Mouse (Mus musculus) liver, embryonic 14 days (tissue): ENCODE data around the gene Glt6d1. TPM values are rescaled to one million over a fixed set of nuclear protein-coding genes. Genes with fewer than 3 reads are reported as not detected.

ENCODE experiments used
- polyA plus RNA-seq: library from polyadenylated mRNA; depleted of rRNA; stranded (reverse); fragments of >200 nt; gene quantifications from 2 replicates; pipeline ENCODE4 v1.2.3, GENCODE M21; 2012; rRNA removed

The Glt6d1 gene
- not detected in 2 replicates for polyA plus RNA-seq

DNA sequence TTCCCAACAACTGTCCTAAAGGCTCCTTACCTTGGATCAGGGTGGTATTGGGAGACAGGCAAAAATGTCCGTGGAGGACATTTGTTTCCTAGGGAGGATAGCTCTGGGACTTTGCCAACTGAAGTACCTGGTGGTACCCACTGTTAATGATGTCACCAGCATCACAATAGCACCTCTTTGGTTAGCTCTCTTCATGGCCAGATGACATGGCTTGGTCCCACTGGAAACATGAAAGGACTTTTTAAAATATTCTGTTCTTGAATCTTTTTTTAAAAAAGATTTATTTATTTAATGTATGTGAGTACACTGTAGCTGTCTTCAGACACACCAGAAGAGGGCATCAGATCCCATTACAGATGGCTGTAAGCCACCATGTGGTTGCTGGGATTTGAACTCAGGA lies at the start of gene Glt6d1:
Gene Glt6d1 (minus strand): TSS at position 101 of the 400 bp plus-strand sequence.

DNA sequence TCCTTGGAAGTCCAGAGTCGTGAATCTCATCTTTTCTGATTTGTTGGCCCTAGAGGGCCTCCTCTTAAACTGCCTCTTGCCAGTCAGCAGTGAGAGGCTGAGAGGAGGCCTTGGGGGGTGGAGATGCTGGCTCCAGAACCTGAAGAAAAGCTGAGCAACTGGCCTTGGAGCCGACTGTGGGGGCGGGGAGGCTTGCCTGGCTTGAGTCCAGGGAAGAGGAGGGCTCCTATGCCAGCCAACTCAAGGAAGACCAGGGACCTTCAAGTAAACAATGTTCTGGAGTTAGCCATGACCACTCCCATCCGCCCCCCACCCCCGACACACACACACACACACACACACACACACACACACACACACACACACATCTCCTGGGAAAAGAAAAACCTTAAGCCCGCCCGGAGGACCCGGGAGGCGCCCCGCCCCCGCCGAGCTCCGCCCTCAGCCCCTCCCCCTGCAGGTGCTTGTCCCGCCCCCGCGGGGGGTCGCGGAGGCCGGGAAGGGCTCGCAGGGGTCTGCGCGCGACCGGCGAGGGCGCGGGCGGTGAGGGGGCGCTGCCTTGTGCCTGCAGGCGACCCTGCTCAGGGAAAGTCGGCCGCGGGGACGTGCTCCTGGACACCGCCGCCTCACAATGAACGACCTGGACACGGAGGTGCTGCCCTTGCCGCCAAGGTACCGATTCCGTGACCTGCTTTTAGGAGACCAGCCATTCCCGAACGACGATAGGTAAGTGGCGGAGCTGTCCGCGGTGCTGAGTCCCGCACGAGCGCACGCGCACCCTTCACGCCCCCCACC lies 47.9 kb upstream of the Glt6d1 start, which contains the start of gene Kcnt1:
Gene Kcnt1 (plus strand): TSS at position 398 of the 795 bp plus-strand sequence.

DNA sequence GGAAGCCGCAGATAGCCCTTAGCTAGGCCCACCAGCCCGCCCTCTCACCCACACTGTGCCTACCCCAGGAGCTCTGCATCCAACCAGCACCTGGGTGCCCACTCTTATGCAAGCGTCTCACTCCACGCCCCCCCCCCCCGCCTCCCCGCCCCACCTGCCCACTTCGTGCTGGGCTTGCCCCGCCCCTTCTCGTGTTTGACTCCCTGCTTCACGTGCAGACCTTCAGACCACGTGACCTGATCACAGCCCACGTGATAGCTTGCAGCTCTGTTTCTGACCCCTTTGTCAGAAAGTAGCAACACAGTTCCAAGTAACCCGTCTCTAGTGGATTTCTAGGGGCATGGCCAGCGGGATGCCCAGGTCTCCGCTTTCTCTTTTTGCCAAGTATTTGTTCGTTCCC lies 31.6 kb upstream of the Glt6d1 start, which contains the start of gene Sohlh1:
Gene Sohlh1 (minus strand): TSS at position 23 of the 400 bp plus-strand sequence.

DNA sequence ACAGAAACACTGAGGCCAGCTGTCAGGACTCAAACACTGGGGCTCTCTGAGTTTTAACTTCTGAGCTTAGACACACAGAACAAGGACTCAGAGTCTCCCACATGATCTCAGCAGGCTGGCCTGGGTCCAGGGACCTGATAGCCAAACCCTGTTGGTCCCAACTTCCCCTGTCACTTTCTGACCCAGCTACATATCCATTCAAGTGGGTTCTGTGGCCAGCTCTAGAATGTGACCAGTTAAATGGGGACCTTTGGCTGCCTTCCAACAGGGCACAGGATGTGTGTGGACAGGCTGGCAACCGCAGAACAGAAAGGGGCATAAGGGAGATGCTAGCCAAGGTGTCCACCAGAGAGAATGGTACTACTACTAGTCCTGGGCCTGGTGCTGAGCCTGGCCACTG lies 7.2 kb upstream of the Glt6d1 start, which contains the start of gene Lcn9:
Gene Lcn9 (plus strand): TSS at position 348 of the 400 bp plus-strand sequence.

DNA sequence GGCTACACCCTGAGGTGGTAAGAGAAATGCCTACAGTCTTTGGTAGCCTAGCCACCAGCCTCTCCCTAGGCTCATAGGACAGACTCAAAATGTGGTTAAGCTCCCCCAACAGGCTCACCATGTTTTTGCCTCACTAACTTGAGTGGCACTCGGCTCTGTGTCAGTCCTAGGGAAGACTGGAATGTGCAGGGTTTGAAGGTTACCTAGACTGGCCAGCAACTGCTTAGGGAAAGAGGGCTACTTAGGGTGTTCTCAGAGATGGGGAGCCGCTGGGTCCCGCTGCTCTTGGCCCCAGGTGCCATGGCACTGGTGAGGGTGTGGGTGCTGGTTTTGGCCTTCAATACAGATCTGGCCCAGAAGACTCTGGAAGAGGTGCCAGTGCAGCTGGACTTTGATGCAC lies 33.7 kb downstream of the Glt6d1 start, which contains the start of gene Gm13539:
Gene Gm13539 (plus strand): TSS at position 301 of the 400 bp plus-strand sequence.

DNA sequence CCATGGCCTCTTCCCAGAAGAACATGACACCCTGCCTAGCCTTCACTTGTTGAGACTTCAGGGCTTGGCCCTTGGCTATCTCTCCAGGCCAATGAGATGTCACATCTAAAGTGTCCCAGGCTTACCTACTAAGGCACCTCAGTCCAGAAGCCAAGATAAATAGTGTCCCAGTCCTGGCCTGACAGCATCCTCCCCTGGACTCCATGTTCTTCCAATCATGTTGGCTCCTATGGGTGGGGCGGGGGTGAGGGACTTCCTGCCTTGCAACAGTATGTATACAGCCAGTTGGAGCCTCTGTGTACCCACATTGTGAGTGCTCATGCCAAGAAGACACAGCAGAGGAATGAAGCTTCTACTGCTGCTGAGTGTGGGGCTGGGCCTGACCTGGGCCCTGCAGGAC lies 38.9 kb downstream of the Glt6d1 start, which contains the start of gene Lcn11:
Gene Lcn11 (plus strand): TSS at position 301 of the 400 bp plus-strand sequence.

DNA sequence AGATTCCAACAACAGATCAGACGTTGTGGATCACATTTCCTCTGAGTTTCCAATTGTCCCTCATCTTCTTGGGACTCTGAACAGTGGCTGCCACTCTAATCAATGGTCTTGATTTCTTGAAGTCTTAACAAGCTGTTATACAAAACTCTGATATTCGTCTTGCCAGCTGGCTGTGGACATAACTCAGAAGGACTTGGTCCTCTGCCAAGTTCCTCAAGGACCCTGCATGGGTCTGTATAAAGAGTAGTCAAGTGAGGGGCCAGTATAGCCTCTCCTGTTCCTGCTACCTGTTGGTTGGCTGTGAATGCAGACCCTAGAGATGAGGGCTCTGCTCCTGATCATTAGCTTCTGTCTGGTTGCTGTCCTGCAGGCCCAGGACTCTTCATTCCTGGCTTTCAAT lies 50.4 kb downstream of the Glt6d1 start, which contains the start of gene Lcn3:
Gene Lcn3 (plus strand): TSS at position 301 of the 400 bp plus-strand sequence.

Other genes starting within 250 kb of the Glt6d1 start
- gene Mamdc4, start 241.0 kb downstream of the Glt6d1 start, polyA plus RNA-seq: 6.2 and 6.3 TPM in 2 replicates
- gene Phpt1, start 240.6 kb downstream of the Glt6d1 start, polyA plus RNA-seq: 32.3 and 33.8 TPM in 2 replicates
- gene Ajm1, start 234.1 kb downstream of the Glt6d1 start, polyA plus RNA-seq: 0.02 and 0.06 TPM in 2 replicates
- 20.4 and 22.4 TPM in 2 replicates for gene Rabl6, start 207.3 kb downstream of the Glt6d1 start, polyA plus RNA-seq
- gene Ccdc183, start 198.2 kb downstream of the Glt6d1 start, polyA plus RNA-seq: not detected in 2 replicates
- gene Tmem141, start 193.8 kb downstream of the Glt6d1 start, polyA plus RNA-seq: 9.5 and 10.0 TPM in 2 replicates
- 21.6 and 24.9 TPM in 2 replicates for gene Fcna, start 187.8 kb downstream of the Glt6d1 start, polyA plus RNA-seq
- gene Lcn8, start 162.7 kb downstream of the Glt6d1 start, polyA plus RNA-seq: not detected in 2 replicates
- not detected in 2 replicates for gene Lcn5, start 157.9 kb downstream of the Glt6d1 start, polyA plus RNA-seq
- not detected in 2 replicates for gene Lcn6, start 139.1 kb downstream of the Glt6d1 start, polyA plus RNA-seq
- gene Lcn10, start 133.1 kb downstream of the Glt6d1 start, polyA plus RNA-seq: not detected in 2 replicates
- not detected in 2 replicates for gene Obp2a, start 115.8 kb downstream of the Glt6d1 start, polyA plus RNA-seq
- 4.2 TPM in 2 replicates for gene Bmyc, start 109.1 kb downstream of the Glt6d1 start, polyA plus RNA-seq
- not detected in 2 replicates for gene Obp2b, start 78.8 kb downstream of the Glt6d1 start, polyA plus RNA-seq
- gene Lcn3, start 50.3 kb downstream of the Glt6d1 start, polyA plus RNA-seq: not detected in 2 replicates
- gene Lcn11, start 38.8 kb downstream of the Glt6d1 start, polyA plus RNA-seq: not detected in 2 replicates
- not detected in 2 replicates for gene Gm13539, start 33.6 kb downstream of the Glt6d1 start, polyA plus RNA-seq
- gene Lcn9, start 7.3 kb upstream of the Glt6d1 start, polyA plus RNA-seq: not detected in 2 replicates
- gene Sohlh1, start 31.4 kb upstream of the Glt6d1 start, polyA plus RNA-seq: not detected in 2 replicates
- 0.02 TPM in 1 of 2 replicates, not detected in the other for gene Kcnt1, start 47.9 kb upstream of the Glt6d1 start, polyA plus RNA-seq
- gene Camsap1, start 167.4 kb upstream of the Glt6d1 start, polyA plus RNA-seq: 2.4 and 3.2 TPM in 2 replicates
- 274 and 312 TPM in 2 replicates for gene Ubac1, start 205.9 kb upstream of the Glt6d1 start, polyA plus RNA-seq